Mouse (Mus musculus) intestine, postnatal 0 days (tissue): ENCODE results near the gene Rsrc1. TPM values are rescaled to one million over a fixed set of nuclear protein-coding genes. Genes with fewer than 3 reads are reported as not detected.
"Not testable (repeated sequence)": the region's sequence is repeated elsewhere in the genome, so short reads cannot be mapped to it uniquely, and the experiment has no call there.

ENCODE experiments used
- ATAC-seq: fragments of 200-750 bp; cut with Nextera tagmentation; 2 replicates; pipeline ENCODE4 v1.8.0; 2017; ENCODE audit warnings: mild to moderate bottlenecking, moderate TSS enrichment, moderate library complexity
- H3K27ac ChIP-seq: fragments of 300-500 bp; sonication (generic); 2 replicates; pipeline ENCODE4 v1.5.1; 2014; ENCODE audit warnings: mild to moderate bottlenecking, low read depth, low read length, moderate library complexity
- H3K27me3 ChIP-seq: fragments of 300-500 bp; sonication (generic); replicated peaks from 2 replicates; pipeline ENCODE4 v1.6.1; 2014; ENCODE audit warnings: low read length, mixed read lengths; ENCODE audit not compliant: control insufficient read depth, insufficient read depth
- H3K36me3 ChIP-seq: fragments of 300-500 bp; sonication (generic); 2 replicates; pipeline ENCODE4 v1.6.1; 2014; ENCODE audit warnings: mild to moderate bottlenecking, moderate library complexity; ENCODE audit not compliant: control insufficient read depth, insufficient read depth
- H3K4me1 ChIP-seq: fragments of 300-500 bp; sonication (generic); replicated peaks from 2 replicates; pipeline ENCODE4 v1.6.1; 2014; ENCODE audit warnings: antibody characterized with exemption, low read length, mixed read lengths; ENCODE audit not compliant: control insufficient read depth, insufficient read depth
- H3K4me2 ChIP-seq: fragments of 300-500 bp; sonication (generic); replicated peaks from 2 replicates; pipeline ENCODE4 v1.6.1; 2014; ENCODE audit warnings: low read depth, mild to moderate bottlenecking, moderate library complexity
- H3K4me3 ChIP-seq: fragments of 300-500 bp; sonication (generic); 2 replicates; pipeline ENCODE4 v1.5.1; 2014; ENCODE audit warnings: low read depth, low read length
- H3K9ac ChIP-seq: fragments of 300-500 bp; sonication (generic); 2 replicates; pipeline ENCODE4 v1.6.1; 2014; ENCODE audit warnings: mild to moderate bottlenecking, low read depth, low read length
- H3K9me3 ChIP-seq: fragments of 300-500 bp; sonication (generic); 2 replicates; pipeline ENCODE4 v1.6.1; 2016; ENCODE audit warnings: mixed run types; ENCODE audit not compliant: control insufficient read depth
- CTCF ChIP-seq: sonication (generic); IDR thresholded peaks from 2 replicates; pipeline ENCODE4 v1.5.1; 2016; ENCODE audit warnings: low read depth, mild to moderate bottlenecking, control low read depth, antibody characterized with exemption, moderate library complexity
- WGBS: fragments of 180-500 bp; shearing (Covaris S2); extraction: QIAGEN DNeasy Blood & Tissue Kit; methylation state at CpG from one replicate; pipeline ENCODE4 v1.1.7; 2014; 5-methylcytosine and 5-hydroxymethylcytosine counted together
- polyA plus RNA-seq: library from polyadenylated mRNA; unstranded; fragments of >200 nt; fragmentation: Nextera tagmentation; extraction: Ambion mirVana; gene quantifications from 2 replicates; pipeline ENCODE4 v1.2.1, GENCODE M21; 2015

Gene Rsrc1
- polyA plus RNA-seq, 1 experiment from 2014 or later: 16.8 TPM

DNA sequence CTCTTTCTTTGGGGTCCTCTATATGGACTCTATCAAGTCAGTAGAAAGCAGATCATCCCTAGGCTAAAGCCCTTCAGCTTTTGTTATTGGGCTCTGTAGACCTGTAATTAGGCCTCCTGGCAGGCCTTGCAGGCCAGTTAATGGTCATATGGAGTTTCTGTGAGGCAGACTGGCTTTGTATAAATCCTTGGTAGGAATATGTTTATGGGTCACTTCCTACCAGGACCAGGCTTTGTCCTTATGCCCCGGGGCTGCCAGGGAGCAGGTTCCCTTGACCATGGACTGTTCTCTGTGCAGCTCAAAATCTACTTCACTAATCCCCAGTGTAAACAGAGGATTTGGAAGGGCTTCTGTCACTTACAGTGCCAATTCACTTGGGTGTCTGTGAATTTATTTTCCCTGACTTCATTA, 231.9 kb downstream of the Rsrc1 start:
- WGBS: 37% methylated on average over 1 of the region's 1 CpGs
- Histone ChIP-seq H3K9me3 (no peaks in the 10 kb centered on the region), H3K4me2 (no peak overlapping the region), H3K4me1 (no peaks in the 10 kb centered on the region), H3K9ac (no peak overlapping the region), H3K27ac (no peak overlapping the region), H3K36me3 (no peaks in the 10 kb centered on the region), H3K4me3 (no peak overlapping the region), H3K27me3 (no peaks in the 10 kb centered on the region)
- ATAC-seq: no peak
- no peak for TF ChIP-seq CTCF

DNA sequence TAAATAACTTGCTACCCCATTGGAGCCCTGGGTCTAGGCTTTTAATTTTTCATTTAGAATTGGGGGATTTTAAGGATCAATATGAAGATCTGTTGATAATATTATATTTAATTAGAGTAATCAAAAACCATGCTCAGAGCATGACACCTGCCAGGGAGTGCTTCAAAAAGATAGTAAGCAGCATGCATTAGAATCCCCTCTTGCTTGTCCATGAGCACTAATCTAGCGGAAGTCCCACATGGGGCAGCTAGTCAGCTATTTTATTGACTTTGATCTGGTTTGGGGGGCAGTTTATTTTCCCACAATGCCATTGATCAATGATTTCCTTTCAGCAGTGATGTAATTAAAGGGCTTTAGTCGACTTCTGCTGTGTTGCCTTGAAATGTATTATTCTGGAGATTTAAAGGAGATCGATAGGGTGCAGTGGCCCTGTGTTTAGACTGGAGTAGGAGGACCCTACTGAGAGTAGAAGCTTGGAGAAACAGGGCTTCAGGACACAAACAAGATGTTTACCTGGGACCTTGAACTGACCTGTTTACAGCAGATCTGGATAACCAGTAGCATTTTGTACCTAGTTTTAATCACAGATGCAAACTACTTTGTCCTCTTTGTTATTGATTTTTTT, 251.5 kb downstream of the Rsrc1 start:
- no peak for TF ChIP-seq CTCF
- H3K27me3 ChIP-seq: no peaks in the 10 kb centered on the region
- no peak overlapping the region for H3K27ac ChIP-seq
- 73% methylated on average over 3 of the region's 3 CpGs for WGBS
- ATAC-seq: no peak
- no peaks in the 10 kb centered on the region for H3K4me1 ChIP-seq
- H3K4me3 ChIP-seq: no peak overlapping the region
- H3K9ac ChIP-seq: no peak overlapping the region
- no peaks in the 10 kb centered on the region for H3K36me3 ChIP-seq
- H3K9me3 ChIP-seq: no peaks in the 10 kb centered on the region
- H3K4me2 ChIP-seq: no peak overlapping the region

DNA sequence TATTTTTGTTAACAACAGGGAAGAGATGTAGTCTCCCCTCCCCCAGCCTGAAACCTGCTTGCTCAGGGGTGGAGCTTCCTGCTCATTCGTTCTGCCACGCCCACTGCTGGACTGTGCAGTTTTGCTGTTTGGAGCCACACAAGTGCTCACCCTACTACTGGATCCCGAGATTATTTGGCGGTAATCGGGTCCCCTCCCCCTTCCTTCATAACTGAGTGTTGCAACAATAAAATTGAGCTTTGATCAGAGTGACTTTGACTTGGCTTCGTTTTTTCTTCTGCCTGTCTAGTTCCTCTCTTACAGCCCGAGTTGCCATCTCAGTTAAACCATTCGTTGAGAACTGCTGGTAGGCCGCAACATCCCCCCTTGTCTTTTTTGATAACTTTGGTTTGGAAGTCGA, 261.3 kb downstream of the Rsrc1 start:
- not testable (repeated sequence) for H3K9me3 ChIP-seq, H3K36me3 ChIP-seq, H3K27me3 ChIP-seq, ATAC-seq, H3K4me1 ChIP-seq, H3K9ac ChIP-seq, H3K4me3 ChIP-seq, H3K27ac ChIP-seq, H3K4me2 ChIP-seq
- WGBS: 87% methylated on average over 10 of the region's 10 CpGs

DNA sequence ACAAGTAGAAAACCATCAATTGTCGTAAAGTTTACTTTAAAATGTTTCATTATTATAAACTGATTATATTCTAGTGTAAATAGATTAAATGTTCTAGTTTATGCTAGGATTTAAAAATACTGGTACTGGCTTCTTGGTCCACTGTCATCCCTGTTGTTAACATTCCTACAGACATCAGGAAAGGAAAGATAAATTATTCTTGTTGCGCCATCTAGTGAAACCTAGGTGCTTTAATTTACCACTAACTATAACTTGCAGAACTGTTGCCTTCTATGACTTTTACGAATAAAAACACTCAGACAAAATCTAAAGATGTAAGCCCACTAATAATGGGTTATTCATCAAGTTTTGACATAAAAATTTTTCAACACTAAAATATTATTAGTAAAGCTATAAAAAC, 286.3 kb downstream of the Rsrc1 start:
- H3K4me2 ChIP-seq: no peak overlapping the region
- WGBS: 53% methylated on average over 3 of the region's 3 CpGs
- ATAC-seq: no peak

DNA sequence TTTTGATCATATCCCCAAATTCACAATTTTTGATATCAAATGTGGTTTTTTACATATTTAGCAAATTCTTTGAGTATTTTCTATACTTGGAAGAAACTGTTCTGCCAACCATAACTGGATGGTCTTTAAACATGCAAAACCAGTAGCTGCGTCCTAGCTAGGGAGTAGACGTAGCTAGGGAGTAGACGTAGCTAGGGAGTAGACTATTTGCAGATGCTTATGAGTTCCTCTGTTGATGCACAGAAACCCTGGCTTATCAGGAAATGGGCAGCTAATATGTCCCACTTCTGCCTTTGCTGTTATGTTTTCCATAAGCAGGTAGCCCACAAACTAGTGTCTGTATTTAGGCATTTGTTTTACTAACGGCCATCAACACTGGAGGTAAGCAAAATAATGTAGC, 298.6 kb downstream of the Rsrc1 start:
- Histone ChIP-seq H3K36me3 (no peaks in the 10 kb centered on the region), H3K9ac (no peak overlapping the region), H3K27ac (no peak overlapping the region), H3K9me3 (no peaks in the 10 kb centered on the region), H3K4me3 (no peak overlapping the region), H3K4me1 (no peaks in the 10 kb centered on the region), H3K4me2 (no peak overlapping the region), H3K27me3 (no peaks in the 10 kb centered on the region)
- ATAC-seq: no peak
- 79% methylated on average over 4 of the region's 4 CpGs for WGBS
- TF ChIP-seq CTCF: no peak

More for the DNA sequence above, 286.3 kb downstream of the Rsrc1 start:
- Histone ChIP-seq H3K27me3 (no peaks in the 10 kb centered on the region), H3K36me3 (no peaks in the 10 kb centered on the region), H3K9ac (no peak overlapping the region), H3K27ac (no peak overlapping the region), H3K4me1 (no peaks in the 10 kb centered on the region), H3K4me3 (no peak overlapping the region), H3K9me3 (no peaks in the 10 kb centered on the region)
- TF ChIP-seq CTCF: peak; percentile 35

DNA sequence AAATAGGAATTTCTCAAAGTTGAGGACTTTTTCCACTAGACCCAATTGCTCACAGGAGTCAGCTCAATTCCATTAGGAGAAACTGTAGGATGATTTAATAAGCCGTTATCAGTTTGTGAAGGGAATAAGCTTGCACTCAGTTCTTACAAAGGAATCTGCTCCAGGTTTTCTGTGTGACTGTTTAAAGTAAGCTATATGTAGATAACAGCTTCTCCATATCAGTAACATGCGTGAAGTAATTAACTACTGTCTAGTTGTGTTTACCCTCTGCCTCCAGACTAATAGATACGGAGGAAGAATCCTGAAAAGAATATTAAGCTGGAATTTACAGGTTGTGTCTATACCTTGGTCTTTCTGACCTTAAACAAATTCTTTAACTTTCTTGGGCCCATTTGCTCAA, 299.1 kb downstream of the Rsrc1 start:
- Histone ChIP-seq H3K4me2 (no peak overlapping the region), H3K4me1 (no peaks in the 10 kb centered on the region), H3K27ac (no peak overlapping the region), H3K9ac (no peak overlapping the region), H3K36me3 (no peaks in the 10 kb centered on the region), H3K27me3 (no peaks in the 10 kb centered on the region), H3K4me3 (no peak overlapping the region), H3K9me3 (no peaks in the 10 kb centered on the region)
- ATAC-seq: no peak
- no peak for TF ChIP-seq CTCF
- 50% methylated on average over 3 of the region's 3 CpGs for WGBS

DNA sequence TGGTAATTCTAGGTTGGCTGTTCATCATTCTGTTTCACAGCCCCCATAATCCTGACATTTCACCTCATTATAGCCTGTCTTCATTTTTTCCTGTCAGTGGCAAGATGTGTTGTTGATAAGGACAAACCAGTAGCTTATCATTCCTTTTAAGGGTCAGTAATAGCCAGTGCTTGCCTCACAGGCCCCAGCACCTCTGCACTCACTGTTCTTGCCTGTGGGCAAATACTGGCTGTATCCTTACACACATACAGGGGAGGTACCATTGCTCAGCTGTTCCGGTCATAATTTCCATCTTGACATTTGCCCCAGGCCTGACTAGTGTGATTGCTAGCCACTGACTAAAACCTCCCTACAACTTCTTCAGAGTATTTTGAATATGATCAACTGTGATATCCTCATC, 302.8 kb downstream of the Rsrc1 start:
- Histone ChIP-seq H3K27me3 (no peaks in the 10 kb centered on the region), H3K27ac (no peak overlapping the region), H3K9ac (no peak overlapping the region), H3K9me3 (no peaks in the 10 kb centered on the region), H3K4me3 (no peak overlapping the region), H3K36me3 (no peaks in the 10 kb centered on the region), H3K4me2 (no peak overlapping the region), H3K4me1 (no peaks in the 10 kb centered on the region)
- ATAC-seq: no peak
- no peak for TF ChIP-seq CTCF
- WGBS: 94% methylated on average over 1 of the region's 1 CpGs
